Mouse (Mus musculus): ENCODE data around the gene Gapvd1.

DNA sequence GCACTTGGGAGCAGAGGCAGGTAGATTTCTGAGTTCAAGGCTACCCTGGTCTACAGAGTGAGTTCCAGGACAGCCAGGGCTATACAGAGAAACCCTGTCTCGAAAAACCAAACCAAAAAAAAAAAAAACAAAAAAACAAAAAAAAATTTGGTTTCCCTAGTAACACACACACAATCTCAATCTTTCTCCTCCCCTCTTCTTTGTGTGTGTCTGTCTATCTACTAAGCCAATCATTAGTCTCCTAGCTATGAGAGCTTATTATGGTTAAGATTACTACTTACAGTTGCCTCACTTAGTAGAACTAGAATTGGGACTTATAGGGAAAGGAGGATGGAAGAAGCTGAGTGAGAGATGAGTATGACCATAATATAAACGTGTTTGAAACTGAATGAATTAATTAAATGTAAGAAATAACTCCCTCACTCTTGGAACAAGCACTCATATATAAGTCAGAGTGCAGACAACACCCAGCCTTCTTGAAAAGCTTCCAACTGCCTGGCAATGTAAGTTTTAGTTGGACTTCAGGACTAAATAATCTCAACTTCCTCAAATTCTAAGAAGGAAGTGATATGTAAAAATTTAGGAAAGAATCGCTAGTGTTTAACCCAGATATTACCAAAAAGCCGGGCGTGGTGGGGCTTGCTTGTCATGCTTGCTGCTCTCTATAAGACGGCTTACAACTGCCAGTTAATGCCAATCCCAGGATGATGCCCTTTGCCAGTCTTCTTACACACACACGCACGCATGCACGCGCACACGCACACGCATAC is 13.5 kb downstream of the Gapvd1 start:
- TF ChIP-seq CHD2 (IDR thresholded peaks at IDR 0.05; ENCODE audit: low read depth, low read length) (no peak), ZC3H11A (IDR thresholded peaks at IDR 0.05; ENCODE audit: borderline replicate concordance, low read depth, low read length) (no peak), HCFC1 (IDR thresholded peaks at IDR 0.05; ENCODE audit: borderline replicate concordance, insufficient read depth, low read length) (no peak)

Measured in ES-E14 (cell line).